Mouse (Mus musculus) left cerebral cortex, postnatal 4 days (tissue): Measurements from ENCODE around the gene Lurap1. TPM values are rescaled to one million over a fixed set of nuclear protein-coding genes. Genes with fewer than 3 reads are reported as not detected.
A peak's percentile ranks its signal among the peaks of the same experiment; 100 is the strongest.

ENCODE experiments used
- DNase-seq: peaks from one replicate; pipeline ENCODE4 v3.0.0-alpha.2; 2022
- intact Hi-C: fragments of 180-260 bp; cut with DNase I; formaldehyde crosslinking; loops from one replicate; pipeline ENCODE4 v1.15.1; 2025
- total RNA-seq, 2 experiments: library from RNA; stranded (reverse); gene quantifications; 2 replicates each; pipeline ENCODE4 v1.2.3; 2021

Gene Lurap1
- total RNA-seq, 2 experiments from 2014 or later: 18.5 to 21.1 TPM

DNA sequence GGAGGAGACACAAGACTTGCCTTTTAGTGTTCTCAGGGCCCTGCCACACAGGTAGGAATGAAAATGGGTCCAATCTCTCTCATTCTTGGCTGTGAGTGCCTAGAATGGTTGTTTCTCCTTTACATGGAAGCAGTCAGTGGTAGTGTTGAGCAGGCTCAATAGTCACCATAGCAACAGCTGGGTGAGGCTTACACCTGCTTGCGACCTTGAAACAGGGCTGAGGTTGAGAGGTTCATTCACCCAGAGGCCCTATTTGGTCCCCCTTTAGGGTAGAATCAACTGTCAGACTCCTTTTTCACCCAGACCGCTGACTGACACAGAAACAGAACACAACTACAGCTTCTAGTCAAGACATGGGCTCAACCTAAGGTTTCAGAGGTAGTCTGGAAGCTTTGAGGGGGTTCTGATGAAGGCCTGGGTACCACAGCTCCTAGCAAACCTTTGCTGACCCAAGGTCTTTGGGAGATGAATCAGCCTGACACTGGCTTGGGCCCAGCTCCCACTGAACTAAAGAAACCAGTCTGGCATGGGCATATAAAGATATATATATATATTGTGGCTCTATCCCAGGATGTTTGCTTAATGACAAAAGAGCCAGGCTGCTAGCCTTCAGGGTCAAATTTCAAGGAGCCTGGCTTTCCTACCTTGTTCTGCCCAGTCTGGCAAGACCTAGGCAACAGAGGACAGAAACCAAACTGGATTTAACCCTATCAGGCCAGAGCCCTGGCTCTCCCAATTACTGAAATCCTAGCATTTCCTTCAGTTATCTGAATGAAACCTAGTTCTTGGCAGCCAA lies 13.8 kb upstream of the Lurap1 start:
- intact Hi-C loops: no loop called here
- DNase-seq: no peak

DNA sequence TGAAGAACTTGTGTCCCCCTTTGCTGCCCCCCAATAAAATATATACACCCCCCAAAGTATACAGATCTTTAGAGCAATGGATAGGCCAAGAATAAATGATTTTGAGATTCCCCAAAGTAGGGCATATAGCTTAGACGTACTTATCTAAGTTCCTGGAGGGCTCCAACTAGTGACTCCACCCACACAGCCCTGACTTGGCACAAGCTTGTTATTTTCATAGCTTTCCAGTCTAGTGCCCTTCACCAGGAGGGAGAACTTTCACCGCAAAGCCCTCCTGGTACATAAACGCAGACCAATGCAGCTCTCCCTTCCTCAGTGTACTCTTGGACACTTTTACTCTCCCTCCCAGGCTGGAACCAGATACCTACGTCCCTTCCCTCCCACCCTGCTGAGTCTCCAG lies 11.0 kb upstream of the Lurap1 start:
- intact Hi-C loops: no loop called here

DNA sequence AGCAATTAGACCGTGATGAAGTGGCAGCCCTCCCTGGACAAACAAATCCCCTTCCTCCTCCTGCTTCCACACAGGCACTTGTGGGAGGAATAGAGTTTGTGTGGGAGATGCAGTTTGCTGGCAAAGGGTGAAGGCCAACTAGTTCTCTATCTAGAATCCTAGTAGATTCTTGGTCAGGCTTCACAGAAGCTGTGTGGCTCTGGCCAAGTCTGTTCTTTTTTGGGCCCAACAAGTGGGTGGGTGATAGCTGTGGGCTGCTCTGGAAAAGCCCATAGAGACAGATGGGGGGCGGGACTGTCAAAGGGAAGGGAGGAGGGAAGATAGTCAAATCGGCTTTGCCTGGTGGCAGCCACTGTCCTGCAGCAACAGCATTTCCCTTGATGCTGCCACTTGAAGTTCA lies 9.6 kb upstream of the Lurap1 start:
- intact Hi-C loops: no loop called here

More for the DNA sequence above, 11.0 kb upstream of the Lurap1 start:
- no peak for DNase-seq

DNA sequence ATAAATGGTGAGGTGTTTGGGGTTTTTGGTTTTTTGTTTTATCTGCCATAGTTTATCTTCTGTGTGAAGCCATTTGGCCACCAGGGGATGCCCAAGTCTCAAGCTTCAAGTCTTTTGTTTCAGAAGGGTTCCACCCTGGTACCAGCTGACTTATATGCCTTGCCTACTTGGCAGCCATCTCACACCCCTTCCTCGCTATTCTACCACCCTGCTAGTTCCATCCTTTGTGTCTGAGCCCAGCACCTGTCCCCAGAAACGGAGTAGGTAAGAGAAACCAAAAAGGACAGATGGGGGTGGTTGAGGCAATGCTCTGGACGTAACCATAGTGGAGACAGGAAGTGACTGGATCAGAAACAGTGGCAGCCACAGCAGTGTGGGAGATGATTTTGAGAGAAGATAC lies 8.8 kb upstream of the Lurap1 start:
- DNase-seq: peak; percentile 50
- intact Hi-C loops: no loop called here

More for the DNA sequence above, 9.6 kb upstream of the Lurap1 start:
- DNase-seq: no peak

DNA sequence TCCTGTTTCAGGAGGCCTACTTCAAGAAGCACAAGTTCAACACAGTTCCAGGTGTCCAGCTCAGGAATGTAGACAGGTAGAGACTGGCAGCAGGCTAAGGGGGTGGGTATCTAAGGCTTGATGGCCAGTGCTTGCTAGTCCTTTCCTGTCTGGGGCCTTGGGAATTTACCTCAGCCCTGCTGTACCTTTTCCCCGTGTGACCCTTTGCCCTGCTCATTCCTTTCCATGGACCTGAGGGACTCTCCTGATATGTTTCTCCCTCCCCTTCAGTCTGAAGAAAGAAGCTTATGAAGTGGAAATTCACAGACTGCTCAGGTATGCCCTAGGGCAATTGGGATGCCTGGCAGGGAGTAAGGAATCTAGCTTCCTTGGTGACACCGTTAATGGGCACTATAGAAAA lies 6.7 kb upstream of the Lurap1 start:
- DNase-seq: no peak
- intact Hi-C loops: no loop called here

DNA sequence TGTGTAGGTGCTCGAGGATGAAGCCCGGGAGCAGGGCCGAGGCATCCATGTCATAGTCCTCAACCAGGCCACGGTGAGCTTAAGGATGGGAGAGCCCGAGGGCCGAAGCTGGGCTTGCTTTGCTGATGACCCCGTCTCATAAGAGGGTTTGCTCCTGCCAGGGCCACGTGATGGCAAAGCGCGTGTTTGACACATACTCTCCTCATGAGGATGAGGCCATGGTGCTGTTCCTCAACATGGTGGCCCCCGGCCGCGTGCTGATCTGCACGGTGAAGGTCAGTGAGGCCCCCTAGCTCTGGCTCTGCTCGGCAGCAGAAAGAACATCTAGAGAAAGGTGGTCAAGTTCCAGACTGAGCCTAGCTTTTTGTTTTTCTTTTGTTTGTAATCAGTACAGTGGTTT lies 1.6 kb upstream of the Lurap1 start:
- intact Hi-C loops: no loop called here
- DNase-seq: no peak

DNA sequence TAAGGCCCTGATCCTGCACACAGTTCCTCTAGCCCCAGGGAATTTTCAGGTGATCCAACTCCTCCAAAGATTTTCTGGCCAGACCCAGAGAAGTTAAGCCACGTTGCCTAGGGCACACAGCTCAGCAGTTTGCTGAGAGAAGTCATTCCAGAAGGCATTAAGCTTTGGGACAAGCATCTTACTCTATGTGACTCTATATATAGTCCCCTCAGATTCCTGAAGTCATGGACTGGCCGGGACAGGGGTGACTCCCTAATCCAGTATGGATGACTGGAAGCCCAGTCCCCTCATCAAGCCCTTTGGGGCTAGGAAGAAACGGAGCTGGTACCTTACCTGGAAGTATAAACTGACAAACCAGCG lies 296 bp downstream of the Lurap1 start:
- DNase-seq: no peak
- intact Hi-C loops: no loop called here

DNA sequence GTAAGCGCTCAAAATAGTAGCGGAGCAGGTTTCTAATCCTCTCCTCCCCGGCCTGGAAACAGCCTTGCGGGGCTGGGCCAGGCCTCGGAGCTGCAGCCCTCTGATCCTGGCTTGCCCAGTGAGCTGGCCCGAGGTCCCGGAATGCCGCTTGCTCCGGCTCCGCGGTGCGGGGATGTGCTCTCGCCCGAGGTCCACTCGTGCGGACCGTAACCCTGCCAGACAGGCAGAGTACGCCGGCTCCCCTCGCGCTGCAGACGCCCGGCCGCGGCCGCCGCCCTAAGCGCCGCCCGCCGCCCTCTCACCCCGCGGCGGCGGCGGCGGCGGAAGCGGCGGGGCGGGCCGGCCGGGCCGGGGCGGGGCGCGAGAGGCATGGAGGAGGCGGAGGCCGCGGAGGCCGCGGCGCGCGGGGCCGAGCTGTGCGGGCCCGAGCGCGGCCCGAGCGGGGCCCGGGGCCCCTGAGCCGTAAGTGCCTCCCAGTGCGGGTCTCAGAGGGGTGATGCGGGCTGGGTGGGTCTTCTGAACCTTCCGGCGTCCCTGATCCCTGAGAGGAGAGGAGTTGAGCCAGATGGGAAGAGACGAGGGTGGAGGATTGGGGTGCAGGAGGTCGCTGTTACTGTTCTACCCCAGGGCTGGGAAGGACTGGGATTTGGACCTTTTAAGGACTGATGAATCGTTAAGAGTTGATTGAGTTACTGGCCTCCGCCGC lies 829 bp downstream of the Lurap1 start:
- DNase-seq: peak; percentile 64
- intact Hi-C loops: no loop called here

DNA sequence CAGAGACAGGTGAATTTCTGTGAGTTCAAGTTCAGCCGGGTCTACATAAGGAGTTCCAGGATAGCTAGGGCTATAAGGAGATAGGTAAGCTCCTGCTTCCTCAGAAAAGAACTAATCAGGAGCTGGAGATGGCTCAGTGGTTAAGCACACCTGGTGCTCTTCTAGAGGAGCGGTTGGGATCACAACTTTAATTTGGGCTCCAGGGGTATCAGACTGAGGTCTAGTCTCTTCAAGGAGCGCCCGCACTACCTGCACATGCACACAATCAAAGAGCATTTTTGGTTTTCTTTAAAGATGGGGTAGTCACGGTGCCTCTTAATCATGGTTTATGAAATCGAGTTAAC lies 1.4 kb downstream of the Lurap1 start:
- no peak for DNase-seq
- intact Hi-C loops: loop anchor here (10.0 kb wide), 1 partner anchor 845 kb away; the partner anchor contains the start of genes Hectd3 and Urod

DNA sequence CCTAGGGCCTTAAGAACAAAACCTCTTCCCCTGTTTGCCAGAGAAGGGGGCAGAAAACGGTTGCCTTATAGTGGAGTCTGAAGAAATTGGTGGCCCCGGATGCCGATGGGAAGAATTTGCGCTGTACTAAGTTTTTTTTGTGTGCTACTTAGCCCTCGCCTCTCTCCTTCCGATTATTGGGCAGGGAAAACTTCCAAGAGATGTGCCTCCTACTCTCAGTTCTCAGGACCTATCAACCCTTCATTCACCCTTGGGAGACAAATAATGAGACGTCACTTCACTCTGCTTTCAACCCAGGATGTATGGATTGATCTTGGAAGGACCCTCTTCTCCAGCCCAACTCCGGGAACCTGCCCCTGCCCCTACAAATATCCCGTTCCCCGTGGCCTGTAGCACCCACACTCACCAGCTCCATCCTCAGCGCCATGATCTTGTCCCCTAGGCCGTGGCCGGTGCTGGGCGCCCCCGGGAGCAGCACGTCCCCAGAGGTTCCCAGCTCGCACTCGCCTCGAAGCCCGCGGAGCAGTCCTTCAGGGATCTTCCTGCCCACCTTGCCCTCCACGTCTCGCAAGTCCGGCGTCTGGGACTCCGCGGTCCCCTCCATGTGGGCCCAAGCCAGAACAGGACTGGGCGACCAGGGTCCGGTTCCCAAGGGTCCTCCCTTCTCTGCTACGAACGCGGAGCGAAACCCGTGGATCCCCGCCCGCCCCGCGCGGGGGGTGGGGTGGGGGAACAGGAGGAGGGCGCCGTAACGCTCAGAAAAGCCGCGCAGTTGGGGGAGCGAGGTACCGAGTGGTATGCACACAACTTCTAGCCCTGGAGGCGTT lies 7.0 kb downstream of the Lurap1 start:
- peak; percentile 55 for DNase-seq
- intact Hi-C loops: loop anchor here (10.0 kb wide), 1 partner anchor 851 kb away; the partner anchor contains the start of genes Hectd3 and Urod

DNA sequence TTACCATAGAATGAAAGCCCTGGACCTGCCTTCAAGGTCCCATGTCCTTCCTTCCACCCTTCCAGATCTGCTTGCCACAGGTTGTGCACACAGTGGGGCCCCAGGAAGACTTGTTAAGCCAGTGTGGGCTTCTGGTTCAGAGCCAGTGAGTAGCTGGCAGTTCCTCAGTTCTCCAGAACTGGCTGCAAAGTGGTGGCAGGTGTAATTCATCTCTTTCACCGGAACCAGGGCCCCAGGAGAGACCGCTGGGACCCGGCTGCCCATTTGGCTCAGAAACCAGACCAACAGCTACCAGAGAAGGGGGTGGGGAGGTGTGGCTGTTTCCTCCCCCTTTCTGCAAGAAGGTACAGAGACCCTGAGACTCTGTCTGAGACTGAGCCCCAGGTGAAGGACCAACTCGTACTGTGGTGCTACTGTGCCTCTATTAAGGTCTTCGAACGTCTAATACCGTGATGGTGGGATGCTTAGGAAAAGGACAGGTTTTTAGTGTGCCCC lies 7.8 kb downstream of the Lurap1 start:
- intact Hi-C loops: loop anchor here (10.0 kb wide), 1 partner anchor 851 kb away; the partner anchor contains the start of genes Hectd3 and Urod
- peak; percentile 83 for DNase-seq

DNA sequence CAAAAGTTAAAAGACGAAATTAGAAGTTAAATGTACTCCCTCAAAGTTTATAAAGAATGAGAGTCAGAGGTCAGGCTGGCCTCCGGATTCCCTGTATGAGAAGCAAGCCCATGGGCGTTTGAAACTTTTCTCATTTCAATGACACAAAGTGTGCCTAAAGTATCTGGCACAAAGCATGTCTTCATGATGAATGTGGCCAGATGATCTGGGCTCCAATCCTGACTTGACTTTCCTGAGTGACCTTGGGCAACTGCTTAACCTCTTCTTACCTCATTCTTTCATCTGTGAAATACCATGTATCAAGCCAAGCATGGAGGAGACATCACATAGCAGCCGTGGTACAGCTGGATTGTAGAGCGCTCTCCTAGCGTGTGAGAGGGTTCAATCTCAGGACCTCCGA lies 8.9 kb downstream of the Lurap1 start:
- DNase-seq: no peak
- intact Hi-C loops: loop anchor here (10.0 kb wide), 1 partner anchor 853 kb away; the partner anchor contains the start of genes Hectd3 and Urod

DNA sequence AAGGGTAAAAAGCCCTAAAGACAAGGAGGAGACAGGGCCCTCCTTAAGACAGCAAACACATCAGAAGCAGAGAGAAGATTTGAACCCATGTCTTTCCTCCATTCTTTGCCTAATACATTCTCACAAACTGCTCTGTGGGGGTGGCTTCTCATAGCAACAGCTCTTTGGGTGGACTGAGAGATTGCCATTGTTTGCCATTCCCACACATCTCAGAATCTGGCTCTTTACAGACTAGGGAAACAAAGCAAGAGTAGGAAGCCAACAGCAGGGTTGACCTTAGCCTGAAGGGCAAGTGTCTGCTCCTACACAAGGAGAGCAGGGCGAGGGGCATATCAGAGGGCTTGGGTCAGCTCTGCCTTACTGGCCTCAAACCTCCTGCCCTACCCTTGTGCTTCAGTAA lies 9.4 kb downstream of the Lurap1 start:
- intact Hi-C loops: loop anchor here (10.0 kb wide), 1 partner anchor 853 kb away; the partner anchor contains the start of genes Hectd3 and Urod
- no peak for DNase-seq

DNA sequence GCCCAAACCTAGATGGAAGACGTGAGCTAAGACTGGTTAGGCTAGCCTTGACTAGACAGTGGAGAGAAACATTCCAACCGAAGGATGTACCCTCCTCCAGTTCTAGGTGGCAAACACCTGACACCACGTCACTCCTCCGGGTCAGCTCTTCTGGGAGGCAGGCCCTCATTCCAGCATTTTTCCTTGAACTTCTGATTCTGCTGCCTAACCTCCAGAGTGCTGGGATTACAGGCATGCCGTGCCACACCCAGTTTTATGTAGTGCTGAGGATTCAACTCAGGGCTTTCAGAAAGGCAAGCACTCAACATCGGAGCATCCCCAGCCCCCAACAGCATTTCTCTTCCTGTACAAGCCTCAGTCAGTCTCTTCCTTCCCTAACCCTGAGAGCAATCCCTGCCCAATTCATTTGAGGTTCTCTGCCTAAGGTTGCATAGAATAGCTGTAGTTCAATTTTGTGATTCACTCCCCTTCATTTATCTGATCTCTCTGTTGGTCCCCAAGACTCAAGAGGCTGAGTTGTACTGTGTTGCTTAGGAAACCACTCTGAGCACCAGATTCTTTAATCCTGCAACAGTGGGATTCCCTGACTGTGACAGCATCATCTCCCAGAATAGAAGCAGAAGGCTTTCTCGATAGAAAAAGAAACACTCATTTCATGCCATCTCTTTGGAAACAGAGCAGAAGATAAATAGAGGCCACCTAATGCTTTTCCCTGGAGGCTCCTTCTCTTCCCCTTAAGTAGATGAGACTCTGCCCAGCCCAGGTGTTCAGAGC lies 10.2 kb downstream of the Lurap1 start:
- intact Hi-C loops: loop anchor here (10.0 kb wide), 1 partner anchor 854 kb away; the partner anchor contains the start of genes Hectd3 and Urod
- no peak for DNase-seq

DNA sequence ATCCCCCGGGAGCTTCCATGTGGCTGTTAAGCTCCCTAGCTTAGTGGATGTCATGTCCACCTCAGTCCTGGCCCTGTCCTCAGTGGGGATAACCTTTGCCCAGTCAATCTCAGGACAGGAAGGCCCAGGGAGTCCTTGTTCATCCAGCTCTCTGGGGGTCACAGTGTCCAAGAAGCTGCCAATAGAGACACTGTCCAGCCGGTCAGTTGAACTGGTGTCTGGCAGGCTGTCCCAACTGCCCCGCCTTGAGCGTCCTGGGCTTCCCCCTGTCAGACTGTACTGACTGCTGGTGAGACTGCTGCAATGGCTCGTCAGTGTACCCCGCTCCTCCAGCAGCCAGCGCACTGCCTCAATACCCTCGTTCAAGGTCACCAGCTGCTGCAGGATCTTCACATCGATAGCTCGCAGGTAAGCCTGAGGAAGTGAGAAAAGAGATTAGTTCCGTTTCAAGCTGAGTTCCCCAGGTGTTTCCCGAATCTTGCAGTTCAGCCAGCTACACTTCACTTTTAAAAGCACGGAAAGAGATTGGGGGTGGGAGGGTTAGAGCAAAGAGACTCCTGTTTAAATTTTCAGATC lies 13.6 kb downstream of the Lurap1 start:
- intact Hi-C loops: no loop called here
- DNase-seq: no peak

DNA sequence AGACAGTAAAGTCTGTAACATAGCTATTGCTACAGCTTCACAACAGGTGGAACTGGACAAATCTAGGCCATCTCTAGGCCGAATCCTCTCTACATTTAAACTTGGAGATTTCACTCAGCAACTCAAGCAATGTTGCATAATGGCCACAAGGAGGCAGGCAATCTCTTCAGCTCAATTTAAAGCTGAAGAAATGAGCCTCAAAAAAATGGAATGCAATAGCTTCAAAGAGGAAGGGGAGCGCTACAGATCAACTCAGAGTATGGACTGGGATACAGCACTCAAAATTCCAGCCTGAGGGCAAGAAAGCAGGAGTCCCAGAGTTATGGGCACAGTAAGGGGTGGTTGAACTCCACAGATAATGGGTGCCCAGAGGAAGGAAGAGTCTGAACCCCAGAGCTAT lies 16.1 kb downstream of the Lurap1 start:
- intact Hi-C loops: no loop called here
- DNase-seq: no peak

DNA sequence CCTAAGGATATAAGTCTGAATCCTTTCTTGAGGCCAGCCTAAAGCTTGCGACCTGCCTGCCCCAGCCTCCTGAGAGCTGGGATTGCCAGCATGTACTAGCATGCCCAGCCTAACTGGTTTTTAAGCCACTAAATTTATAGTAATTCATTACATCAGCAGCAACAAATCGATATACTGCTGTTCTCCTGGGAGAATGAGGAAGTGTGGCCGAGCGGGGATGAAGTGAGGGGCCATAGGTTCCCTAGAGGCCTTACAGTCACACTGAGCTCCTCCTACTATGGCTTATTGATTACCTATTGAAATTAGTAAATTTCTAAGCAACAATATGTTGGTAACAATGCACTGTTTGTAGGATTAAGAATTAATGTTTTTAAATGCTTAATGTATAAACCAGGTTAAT lies 18.0 kb downstream of the Lurap1 start:
- no peak for DNase-seq
- intact Hi-C loops: no loop called here

DNA sequence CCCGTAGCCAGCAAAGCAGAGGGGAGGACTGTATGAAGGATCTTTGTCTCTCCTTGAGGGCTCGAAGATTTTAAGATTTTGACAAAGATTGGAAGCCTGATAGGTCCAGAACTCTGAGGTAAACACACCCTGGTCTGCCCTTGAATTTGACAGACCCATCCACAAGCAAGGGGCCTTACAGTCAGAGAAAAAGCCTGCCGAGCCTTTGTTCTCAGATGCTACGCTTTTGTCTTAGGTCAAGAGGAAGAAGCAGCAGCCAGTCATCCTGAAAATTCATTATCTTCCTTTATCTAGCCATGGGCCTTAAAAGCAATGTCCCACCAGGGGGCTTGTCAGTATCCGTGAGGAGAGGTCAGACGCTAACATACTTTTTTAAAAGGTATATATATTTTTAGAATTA lies 23.2 kb downstream of the Lurap1 start:
- intact Hi-C loops: no loop called here
- no peak for DNase-seq

DNA sequence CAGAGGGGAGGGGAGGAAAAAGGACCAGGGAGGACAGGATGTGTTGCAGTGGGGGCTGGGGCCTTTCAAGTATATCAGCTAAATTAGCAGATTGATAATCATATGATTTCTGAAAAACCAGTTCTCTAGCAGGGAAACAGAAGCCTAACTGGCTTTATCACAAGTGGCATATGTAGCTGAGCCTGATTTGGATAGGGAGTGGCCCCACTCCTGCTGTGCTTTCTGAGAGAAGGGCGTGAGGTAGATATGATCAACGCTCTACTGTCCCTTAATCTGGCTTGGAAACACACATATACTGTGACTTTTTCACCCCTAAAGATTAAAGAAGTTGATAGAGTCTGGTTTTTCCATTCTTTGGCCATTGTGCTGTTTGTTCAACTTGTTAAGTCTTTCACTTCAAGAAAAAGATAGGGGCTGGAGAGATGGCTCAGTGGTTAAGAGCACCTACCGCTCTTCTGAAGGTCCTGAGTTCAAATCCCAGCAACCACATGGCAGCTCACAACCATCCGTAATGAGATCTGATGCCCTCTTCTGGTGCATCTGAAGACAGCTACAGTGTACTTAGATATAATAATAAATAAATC lies 25.2 kb downstream of the Lurap1 start:
- intact Hi-C loops: no loop called here
- no peak for DNase-seq
